Mouse (Mus musculus): ENCODE results near the gene Lad1. TPM values are rescaled to one million over a fixed set of nuclear protein-coding genes. Genes with fewer than 3 reads are reported as not detected.

The Lad1 gene
- total RNA-seq, 1 experiment from 2014 or later: not detected

DNA sequence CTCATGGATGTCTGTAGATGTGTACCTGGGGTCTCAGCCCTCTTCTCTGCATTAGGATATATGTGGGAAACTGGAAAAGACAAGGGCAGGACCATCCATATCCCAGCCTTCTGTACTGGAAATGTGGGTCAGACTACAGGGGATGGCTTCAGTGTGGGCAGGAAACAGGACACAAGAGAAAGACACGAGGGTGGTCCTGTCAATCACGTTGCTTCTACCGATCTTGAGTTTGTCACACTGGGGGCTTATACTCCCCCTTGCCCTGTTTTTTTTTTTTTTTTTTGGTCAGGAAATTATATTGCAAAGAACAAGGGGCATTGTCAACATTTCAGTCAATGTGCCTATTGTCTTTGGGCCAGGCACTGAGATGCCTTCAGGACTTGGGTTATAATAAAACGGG, 20.2 kb downstream of the Lad1 start:
- no peak for ATAC-seq (replicated peaks; ENCODE audit: insufficient number of reproducible peaks, low FRiP score, low TSS enrichment, poor library complexity, severe bottlenecking)

- ATAC-seq (replicated peaks; ENCODE audit: insufficient number of reproducible peaks, low FRiP score, low TSS enrichment, poor library complexity, severe bottlenecking): no peak
Measured at GRCm38 (mm10) chr1:135839065-135839464, 20.7 kb downstream of the Lad1 start.

GRCm38 (mm10) chr1:135840675-135841395, 22.4 kb downstream of the Lad1 start:
- ATAC-seq (replicated peaks; ENCODE audit: insufficient number of reproducible peaks, low FRiP score, low TSS enrichment, poor library complexity, severe bottlenecking): no peak

- ATAC-seq (replicated peaks; ENCODE audit: insufficient number of reproducible peaks, low FRiP score, low TSS enrichment, poor library complexity, severe bottlenecking): 0 out of 2 replicates have a peak, but pooled peaks have one; percentile 22
Measured at GRCm38 (mm10) chr1:135843519-135844262, 25.3 kb downstream of the Lad1 start.

- ATAC-seq (replicated peaks; ENCODE audit: insufficient number of reproducible peaks, low FRiP score, low TSS enrichment, poor library complexity, severe bottlenecking): no peak
Measured at GRCm38 (mm10) chr1:135844481-135844880, 26.1 kb downstream of the Lad1 start.

DNA sequence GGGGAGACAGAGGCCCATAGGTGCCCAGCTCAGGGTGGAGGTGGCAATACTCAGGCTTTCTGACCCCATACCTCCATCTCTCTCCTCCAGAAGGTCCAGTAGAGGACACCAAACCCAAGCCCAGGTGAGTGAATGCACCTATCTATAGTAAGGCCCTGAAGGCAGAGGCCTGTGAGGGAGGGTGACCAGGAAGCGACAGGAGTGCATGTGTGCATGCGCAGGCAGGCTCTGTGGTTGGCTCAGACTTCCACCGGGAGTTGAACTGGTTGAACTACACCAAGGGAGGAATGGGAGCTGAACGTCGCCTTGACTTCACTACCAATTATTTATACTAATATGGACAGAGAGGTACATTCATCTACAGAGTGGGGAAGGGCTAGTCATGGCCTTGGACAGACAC, 28.2 kb downstream of the Lad1 start:
- ATAC-seq (replicated peaks; ENCODE audit: insufficient number of reproducible peaks, low FRiP score, low TSS enrichment, poor library complexity, severe bottlenecking): no peak

DNA sequence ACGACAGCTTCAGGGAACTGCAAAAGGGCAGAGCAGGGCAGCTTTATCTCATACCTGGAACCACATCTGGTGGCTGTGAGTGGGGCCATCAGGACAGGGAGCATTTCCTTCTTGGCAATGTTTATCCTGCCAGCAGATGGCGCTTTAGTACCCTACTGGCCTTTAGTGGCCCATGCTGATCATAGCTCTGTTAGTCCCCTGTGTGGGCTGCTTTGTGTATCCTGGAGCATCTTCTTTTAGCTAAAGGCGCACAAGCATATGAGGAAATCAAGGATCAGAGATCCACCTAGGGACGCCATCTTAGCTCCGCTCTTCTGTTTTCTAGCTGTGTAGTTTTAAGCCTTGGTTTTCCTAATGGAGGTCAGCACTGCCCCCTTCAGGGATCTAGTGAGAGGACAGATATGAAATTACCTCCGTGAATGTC, 28.8 kb downstream of the Lad1 start:
- ATAC-seq (replicated peaks; ENCODE audit: insufficient number of reproducible peaks, low FRiP score, low TSS enrichment, poor library complexity, severe bottlenecking): no peak

GRCm38 (mm10) chr1:135847611-135848351, 29.4 kb downstream of the Lad1 start:
- ATAC-seq (replicated peaks; ENCODE audit: insufficient number of reproducible peaks, low FRiP score, low TSS enrichment, poor library complexity, severe bottlenecking): no peak

DNA sequence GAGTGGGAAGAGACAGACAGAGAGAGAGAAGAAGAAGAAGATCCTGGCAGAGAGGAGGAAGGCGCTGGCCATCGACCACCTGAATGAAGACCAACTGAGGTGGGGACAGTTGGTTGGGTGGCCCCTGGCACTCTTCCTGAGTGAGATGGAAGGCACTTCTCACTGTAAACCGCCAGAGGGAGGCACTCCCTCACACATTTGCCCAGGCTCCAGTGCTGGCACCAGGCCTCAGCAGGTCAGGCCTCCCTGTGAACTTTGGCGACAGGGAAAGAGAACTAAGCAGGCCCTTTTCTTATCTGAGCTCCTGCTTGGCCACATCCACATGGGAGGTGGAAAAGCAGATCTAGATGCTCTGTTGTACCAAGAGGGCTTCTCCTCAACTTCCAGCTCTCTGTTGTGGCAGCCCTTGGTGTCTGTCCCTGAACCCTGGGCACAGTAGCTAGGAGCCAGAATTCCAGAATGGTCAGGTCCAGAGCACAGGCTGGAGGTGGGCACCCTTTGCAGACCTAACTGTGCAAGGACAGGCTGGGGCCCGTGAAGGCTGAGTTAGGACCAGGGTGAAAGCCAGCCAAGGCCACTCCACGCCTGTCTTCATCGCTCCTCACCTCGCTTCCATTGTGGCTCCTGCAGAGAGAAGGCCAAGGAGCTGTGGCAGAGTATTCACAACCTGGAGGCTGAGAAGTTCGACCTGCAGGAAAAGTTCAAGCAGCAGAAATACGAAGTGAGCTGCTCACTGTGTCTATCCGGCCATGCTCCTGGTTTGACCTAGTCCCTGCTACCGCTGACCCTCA, 32.5 kb downstream of the Lad1 start:
- ATAC-seq (replicated peaks; ENCODE audit: insufficient number of reproducible peaks, low FRiP score, low TSS enrichment, poor library complexity, severe bottlenecking): no peak

DNA sequence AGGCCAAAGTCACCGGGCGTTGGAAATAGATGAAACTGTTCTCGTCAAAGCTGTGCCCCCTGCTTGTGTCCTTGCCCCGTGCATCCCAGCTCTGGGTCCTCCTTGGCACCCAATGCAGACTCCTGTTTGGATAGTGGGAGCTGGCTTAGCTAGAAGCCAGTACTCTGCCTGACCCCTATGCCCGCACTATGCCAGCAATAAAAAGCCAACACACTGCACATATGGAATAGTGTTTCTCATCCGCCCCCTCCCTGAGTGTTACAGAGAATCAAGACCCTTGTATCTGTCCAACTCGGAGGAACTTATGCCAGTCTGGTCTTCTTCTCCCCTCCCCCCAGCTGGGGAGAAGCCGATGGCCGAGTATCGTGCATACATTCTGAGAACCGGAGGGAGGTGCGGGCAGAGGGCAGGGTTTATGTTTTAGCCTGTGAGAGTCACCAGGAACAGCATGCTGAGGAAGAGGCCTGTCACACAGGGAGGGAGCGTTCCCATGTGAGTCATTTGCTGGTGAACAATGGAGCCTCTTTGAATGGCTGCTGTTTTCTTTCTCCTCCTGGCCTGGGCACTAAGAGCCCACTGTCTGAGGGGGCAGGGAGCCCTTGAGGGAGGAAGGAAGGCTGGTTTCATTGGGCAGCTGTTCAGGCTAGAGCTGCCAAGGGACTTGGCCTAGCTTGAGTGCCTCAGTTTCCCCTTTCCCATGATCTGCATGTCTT, 33.8 kb downstream of the Lad1 start:
- ATAC-seq (replicated peaks; ENCODE audit: insufficient number of reproducible peaks, low FRiP score, low TSS enrichment, poor library complexity, severe bottlenecking): no peak

DNA sequence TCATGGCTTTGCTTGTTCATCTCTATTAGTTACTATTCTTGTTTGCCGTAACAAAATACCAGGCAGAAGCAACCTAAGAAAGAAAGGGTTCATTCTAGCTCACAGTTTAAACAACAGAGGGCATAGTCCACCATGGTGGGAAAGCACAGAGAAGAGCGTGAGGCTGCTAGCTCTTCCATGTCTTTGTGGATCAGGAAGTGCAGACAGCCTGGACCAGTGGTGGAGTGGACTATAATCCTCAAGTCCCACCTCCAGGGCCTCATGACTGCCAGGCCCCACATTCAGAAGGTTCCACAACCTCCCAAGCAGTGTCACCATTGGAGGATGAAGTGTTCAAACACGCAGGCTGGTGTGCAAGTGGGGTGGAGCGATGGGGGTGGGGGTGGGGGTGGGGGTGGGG, 34.8 kb downstream of the Lad1 start:
- no peak for ATAC-seq (replicated peaks; ENCODE audit: insufficient number of reproducible peaks, low FRiP score, low TSS enrichment, poor library complexity, severe bottlenecking)

DNA sequence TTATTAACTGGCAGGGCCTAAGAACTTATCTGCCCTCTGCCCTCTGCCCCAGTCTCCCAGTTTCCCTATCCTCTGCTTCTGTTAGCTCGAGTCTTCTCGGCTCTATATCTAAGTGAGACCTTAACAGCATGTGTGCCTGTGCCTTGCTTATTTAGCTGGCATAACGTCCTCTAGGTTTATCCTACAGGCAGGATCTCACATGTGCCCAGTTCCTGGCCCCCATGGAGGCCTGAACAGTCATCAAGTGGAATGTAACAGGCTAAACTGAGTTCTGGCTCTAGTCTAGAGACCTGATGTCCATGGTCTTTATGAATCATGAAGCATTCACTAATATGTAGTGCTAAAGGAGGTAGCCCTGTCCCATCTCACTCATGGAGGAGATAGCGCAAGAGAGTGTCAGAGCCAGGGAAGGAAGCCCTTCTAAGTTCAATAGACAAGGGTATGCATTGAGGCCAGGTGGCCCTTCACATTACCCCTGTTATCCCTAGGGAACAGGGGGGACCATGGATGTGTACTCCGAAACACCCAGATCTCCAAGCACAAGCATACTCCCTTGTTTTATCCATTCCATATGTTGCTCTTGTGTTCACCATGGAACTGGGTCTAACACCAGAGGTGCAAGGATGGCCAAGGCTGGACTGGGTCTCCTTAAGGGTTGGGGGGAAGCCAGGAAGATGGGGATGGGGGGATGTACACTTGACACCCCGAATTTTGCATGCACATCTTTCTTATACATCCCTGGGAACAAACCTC, 36.4 kb downstream of the Lad1 start:
- no peak for ATAC-seq (replicated peaks; ENCODE audit: insufficient number of reproducible peaks, low FRiP score, low TSS enrichment, poor library complexity, severe bottlenecking)

DNA sequence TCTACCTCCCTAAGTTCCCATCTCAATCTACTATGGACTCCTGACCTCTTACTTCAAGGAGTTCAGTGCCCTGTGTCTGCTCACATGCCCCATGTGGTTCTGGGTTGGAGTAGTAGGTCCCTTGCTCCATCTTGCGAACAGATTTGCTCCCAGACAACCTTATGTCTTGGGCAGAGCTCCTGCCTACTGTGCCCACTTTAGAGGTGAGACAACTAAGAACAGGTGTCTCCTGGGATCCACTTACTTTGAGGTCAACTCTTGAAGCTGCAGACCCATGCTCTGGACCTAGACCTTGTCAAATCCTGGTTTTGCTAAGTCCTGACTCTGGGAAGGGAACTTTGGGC, 36.9 kb downstream of the Lad1 start:
- ATAC-seq (replicated peaks; ENCODE audit: insufficient number of reproducible peaks, low FRiP score, low TSS enrichment, poor library complexity, severe bottlenecking): no peak

GRCm38 (mm10) chr1:135856070-135856469, 37.7 kb downstream of the Lad1 start:
- ATAC-seq (replicated peaks; ENCODE audit: insufficient number of reproducible peaks, low FRiP score, low TSS enrichment, poor library complexity, severe bottlenecking): no peak

DNA sequence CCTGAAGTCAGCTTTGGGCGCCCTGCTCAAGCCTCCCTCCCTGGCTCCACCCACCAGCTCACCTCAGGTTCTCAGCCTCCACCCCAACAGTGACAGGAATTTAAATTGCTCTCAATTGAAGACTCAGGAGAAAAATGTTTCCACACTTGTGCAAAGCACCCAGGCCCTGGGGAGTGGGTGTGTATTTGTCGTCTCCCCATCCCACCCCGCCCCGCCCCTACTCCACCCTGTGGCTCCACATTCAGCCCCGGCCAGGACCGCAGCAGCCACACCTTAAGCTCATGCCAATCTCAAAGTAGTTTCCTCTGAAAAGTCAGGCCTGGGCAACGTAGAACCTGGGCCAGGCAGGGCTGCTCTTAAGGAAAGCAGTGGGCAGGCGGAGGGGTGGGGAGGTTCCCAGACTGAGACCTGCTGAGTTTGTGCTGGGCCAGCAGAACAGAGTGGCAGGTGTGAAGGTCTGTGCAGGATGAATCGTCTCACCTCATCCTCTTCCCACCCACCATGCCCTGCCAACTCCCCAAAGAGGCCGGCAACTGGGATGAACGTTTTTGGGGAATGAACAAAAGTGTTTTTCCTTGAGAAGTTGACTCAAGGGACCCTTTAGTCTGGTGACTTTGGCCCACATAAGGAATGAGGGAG, 38.9 kb downstream of the Lad1 start:
- no peak for ATAC-seq (replicated peaks; ENCODE audit: insufficient number of reproducible peaks, low FRiP score, low TSS enrichment, poor library complexity, severe bottlenecking)

- no peak for ATAC-seq (replicated peaks; ENCODE audit: insufficient number of reproducible peaks, low FRiP score, low TSS enrichment, poor library complexity, severe bottlenecking)
Measured at GRCm38 (mm10) chr1:135858533-135858932, 40.1 kb downstream of the Lad1 start.

DNA sequence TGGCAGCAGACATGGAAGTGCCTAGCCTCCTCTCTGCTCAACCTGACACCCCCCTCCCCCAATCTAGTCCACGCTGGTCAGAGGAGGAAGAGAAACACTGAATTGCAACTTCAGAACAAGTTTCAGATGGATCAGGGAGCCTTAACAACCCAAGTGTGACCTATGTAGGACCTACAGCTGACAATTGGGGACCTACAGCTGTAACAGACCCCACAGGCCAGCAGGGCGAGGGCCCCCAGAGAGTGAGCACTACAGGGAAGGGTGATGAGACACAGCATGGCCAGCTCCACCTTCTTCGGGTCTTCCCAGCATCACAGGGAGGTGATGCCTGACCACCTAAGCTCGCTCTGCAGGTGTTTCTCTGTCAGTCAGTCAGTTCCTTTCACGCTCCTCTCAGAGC, 42.7 kb downstream of the Lad1 start:
- no peak for ATAC-seq (replicated peaks; ENCODE audit: insufficient number of reproducible peaks, low FRiP score, low TSS enrichment, poor library complexity, severe bottlenecking)

Measured in monocyte, adult 5-6 weeks (primary cell).